8 mouse cellular contexts compared by ENCODE assay signal in genomic region chr2:131353564-131353915, GRCm38 (mm10). TPM values are rescaled to one million over a fixed set of nuclear protein-coding genes. Genes with fewer than 3 reads are reported as not detected.
DNase-seq lines count a peak whose midpoint lies in the region; ATAC-seq and TF ChIP-seq lines count a peak whose summit lies in the region.

No protein-coding gene starts in this region.

- TF ChIP-seq RAD21 in MEL (IDR thresholded peaks at IDR 0.05; ENCODE audit: low read depth, low read length): no peak

- no peak for ATAC-seq in heart, embryonic 16.5 days (replicated peaks; ENCODE audit: extremely low read depth, insufficient read depth, low FRiP score)
- no peak for ATAC-seq in hindbrain, embryonic 16.5 days

- WGBS in heart, embryonic 16.5 days: 14% methylated on average over 3 of the region's 3 CpGs
- WGBS in hindbrain, embryonic 16.5 days: 13% methylated on average over 3 of the region's 3 CpGs

- DNase-seq in heart, postnatal 36 days: no peak
- peak; percentile 81 for DNase-seq in MEL (ENCODE audit: low read depth, low spot score)
- no peak for DNase-seq in layer of hippocampus, postnatal 36 days
- DNase-seq in right cerebral cortex, postnatal 10 days (ENCODE audit: low spot score in 2 of 2): no peak
- no peak for DNase-seq in T-cell, adult 2 months (ENCODE audit: low spot score)

- no peak for TF ChIP-seq CTCF in MEL (IDR thresholded peaks at IDR 0.05 in 2 of 3, conservative IDR thresholded peaks at IDR 0.05 in 1 of 3; ENCODE audit: control insufficient read depth in 1 of 3, insufficient read depth in 1 of 3, low read depth in 2 of 3, low read length in 3 of 3, poor library complexity in 1 of 3, severe bottlenecking in 1 of 3)

- no peaks in the 10 kb centered on the region for H3K9me3 ChIP-seq in heart, embryonic 16.5 days (replicated peaks; ENCODE audit: control insufficient read depth, low read length)
- no peaks in the 10 kb centered on the region for H3K9me3 ChIP-seq in MEL (replicated peaks; ENCODE audit: insufficient read depth, low read length)
- H3K9me3 ChIP-seq in hindbrain, embryonic 16.5 days (ENCODE audit: control insufficient read depth, low read length): no peaks in the 10 kb centered on the region

- H3K79me2 ChIP-seq in MEL (ENCODE audit: control insufficient read depth, insufficient read depth, low read length, poor library complexity) (no peaks in the 10 kb centered on the region; the same call in 1 of the 2 replicates), myocyte (ENCODE audit: control insufficient read depth, insufficient read depth) (peaks cover 16% of the 10 kb centered on the region)

- TF ChIP-seq EP300 in MEL (IDR thresholded peaks at IDR 0.05; ENCODE audit: low read depth in 1 of 2, low read length in 2 of 2): peak in 1 of 2 experiments; percentile 49; a peak in 2 of 4 replicates

- no peak overlapping the region for H3ac ChIP-seq in myocyte (ENCODE audit: control insufficient read depth, insufficient read length)

- peaks cover 10% of the 10 kb centered on the region for H3K4me1 ChIP-seq in heart, embryonic 16.5 days (ENCODE audit: control insufficient read depth, insufficient read depth, low read length)
- peaks cover 3% of the 10 kb centered on the region in 2 experiments; a peak in 3 of 4 replicates for H3K4me1 ChIP-seq in MEL (ENCODE audit: control insufficient read depth in 1 of 2, insufficient read depth in 2 of 2, low read length in 2 of 2)
- H3K4me1 ChIP-seq in hindbrain, embryonic 16.5 days (ENCODE audit: control insufficient read depth, insufficient read depth, low read depth, low read length): peaks cover 6% of the 10 kb centered on the region

- peak overlapping the region; percentile 100 for H3K4me3 ChIP-seq in heart, embryonic 16.5 days (ENCODE audit: low read length)
- peak overlapping the region; percentile 68 to 95 for H3K4me3 ChIP-seq in MEL (ENCODE audit: control insufficient read depth in 1 of 2, insufficient read depth in 1 of 2, low read depth in 2 of 2, low read length in 2 of 2)
- peak overlapping the region; percentile 99 for H3K4me3 ChIP-seq in hindbrain, embryonic 16.5 days (ENCODE audit: low read length)
- peak overlapping the region; percentile 48 for H3K4me3 ChIP-seq in myocyte

- H3K27me3 ChIP-seq in heart, embryonic 16.5 days (ENCODE audit: control insufficient read depth, insufficient read depth, low read length): no peaks in the 10 kb centered on the region
- no peaks in the 10 kb centered on the region for H3K27me3 ChIP-seq in MEL (ENCODE audit: control insufficient read depth in 1 of 2, insufficient read depth in 2 of 2, low read length in 2 of 2)
- H3K27me3 ChIP-seq in hindbrain, embryonic 16.5 days (replicated peaks; ENCODE audit: control insufficient read depth, insufficient read depth, low read length): no peaks in the 10 kb centered on the region
- no peaks in the 10 kb centered on the region for H3K27me3 ChIP-seq in myocyte (ENCODE audit: control insufficient read depth, insufficient read depth, insufficient read length)

- H3K27ac ChIP-seq in heart, embryonic 16.5 days (ENCODE audit: low read length): no peak overlapping the region
- peak overlapping the region; percentile 59 for H3K27ac ChIP-seq in MEL (ENCODE audit: control insufficient read depth, low read depth, low read length)
- no peak overlapping the region for H3K27ac ChIP-seq in hindbrain, embryonic 16.5 days (ENCODE audit: low read depth, low read length)

- H3K4me2 ChIP-seq in heart, embryonic 16.5 days (ENCODE audit: low read depth, low read length): peak overlapping the region; percentile 97
- peak overlapping the region; percentile 73 for H3K4me2 ChIP-seq in hindbrain, embryonic 16.5 days (ENCODE audit: low read length)
- peak overlapping the region; percentile 90 for H3K4me2 ChIP-seq in myocyte (ENCODE audit: low read depth)

- TF ChIP-seq POLR2A in MEL (IDR thresholded peaks at IDR 0.05; ENCODE audit: control insufficient read depth in 1 of 2, insufficient read depth in 1 of 2, low read depth in 1 of 2, low read length in 2 of 2, poor library complexity in 1 of 2) (no peak), myocyte (IDR thresholded peaks at IDR 0.05; ENCODE audit: insufficient read length, low read depth) (no peak)

- intact Hi-C loops in heart, postnatal 36 days (cut with DNase I): loop anchor here (2.0 to 5.0 kb wide), 2 partner anchors 63 to 159 kb away; no protein-coding TSS in a partner anchor

- H3K36me3 ChIP-seq in heart, embryonic 16.5 days (ENCODE audit: control insufficient read depth, insufficient read depth): no peaks in the 10 kb centered on the region
- H3K36me3 ChIP-seq in MEL (ENCODE audit: control insufficient read depth in 1 of 2, insufficient read depth in 2 of 2, low read length in 2 of 2): peaks cover 0 to 2% of the 10 kb centered on the region in 2 experiments; a peak in 1 of 4 replicates
- no peaks in the 10 kb centered on the region for H3K36me3 ChIP-seq in hindbrain, embryonic 16.5 days (ENCODE audit: control insufficient read depth, insufficient read depth, low read length)
- no peaks in the 10 kb centered on the region for H3K36me3 ChIP-seq in myocyte (ENCODE audit: control insufficient read depth, insufficient read depth)

- peak overlapping the region; percentile 64 for H3K9ac ChIP-seq in heart, embryonic 16.5 days (ENCODE audit: low read length)
- H3K9ac ChIP-seq in MEL (ENCODE audit: control insufficient read depth, low read depth, low read length, poor library complexity, severe bottlenecking): peak overlapping the region; percentile 72
- peak overlapping the region; percentile 100 for H3K9ac ChIP-seq in hindbrain, embryonic 16.5 days (ENCODE audit: low read depth, low read length)

TF ChIP-seq in MEL, 35 proteins besides CTCF, POLR2A, EP300 and RAD21:
- no peak for TF ChIP-seq MXI1 (IDR thresholded peaks at IDR 0.05; ENCODE audit: low read depth, low read length)
- peak; percentile 34; the same call in 1 of the 2 replicates for TF ChIP-seq TCF12 (IDR thresholded peaks at IDR 0.05; ENCODE audit: low read depth, low read length)
- no peak for TF ChIP-seq ZNF384 (IDR thresholded peaks at IDR 0.05; ENCODE audit: low read depth, low read length)
- 0 out of 2 replicates have a peak, but pooled peaks have one; percentile 9 for TF ChIP-seq TAL1 (IDR thresholded peaks at IDR 0.05; ENCODE audit: low read length)
- TF ChIP-seq RCOR1 (IDR thresholded peaks at IDR 0.05; ENCODE audit: low read depth, low read length): peak; percentile 58; the same call in 1 of the 2 replicates
- TF ChIP-seq POLR2AphosphoS2 (IDR thresholded peaks at IDR 0.05; ENCODE audit: low read length): no peak
- TF ChIP-seq CHD2 (IDR thresholded peaks at IDR 0.05; ENCODE audit: low read length): no peak
- no peak for TF ChIP-seq ZKSCAN1 (IDR thresholded peaks at IDR 0.05; ENCODE audit: low read depth, low read length)
- TF ChIP-seq ETS1 (IDR thresholded peaks at IDR 0.05; ENCODE audit: low read depth, low read length): 0 out of 2 replicates have a peak, but pooled peaks have one; percentile 9

TF ChIP-seq in myocyte, 11 proteins besides CTCF, POLR2A, EP300 and RAD21:
- TF ChIP-seq MYOD1 (IDR thresholded peaks at IDR 0.05; ENCODE audit: control insufficient read depth in 1 of 3, insufficient read length in 2 of 3, low read depth in 2 of 3) (no peak), CEBPB (IDR thresholded peaks at IDR 0.05; ENCODE audit: insufficient read depth, poor library complexity, severe bottlenecking) (no peak), USF1 (IDR thresholded peaks at IDR 0.05; ENCODE audit: low read depth) (no peak), TCF3 (IDR thresholded peaks at IDR 0.05; ENCODE audit: insufficient read length, low read depth) (no peak), SRF (IDR thresholded peaks at IDR 0.05; ENCODE audit: control insufficient read depth, insufficient read length, low read depth) (no peak)
TF ChIP-seq in myocyte: peak in this region for 0.

RNA-seq across cellular contexts. Expression of gene Rnf24, which starts 0.8 kb away (rescaled TPM):
- polyA plus RNA-seq in heart, embryonic 16.5 days (2015; fragmentation: Nextera tagmentation; extraction: Ambion mirVana): 1.7 and 2.0 TPM in 2 replicates
- total RNA-seq in heart, postnatal 36 days (2021): 1 to 10 TPM; 2.9 to 3.2 TPM
- 0.73 and 0.78 TPM in 2 replicates for total RNA-seq in MEL (2012; rRNA removed)
- polyA plus RNA-seq in MEL (2012; ENCODE audit: insufficient read depth in 1 of 2, insufficient read length in 2 of 2, low read depth in 1 of 2, low replicate concordance in 2 of 2, missing spikeins in 1 of 2) (1 to 10 TPM in 1 of 2 experiments, not detected in 1; 2.9 TPM), myocyte (2012; fragmentation: generic; extraction: Trizol) (3.0 TPM)
- 13.5 and 17.1 TPM in 2 replicates for polyA plus RNA-seq in hindbrain, embryonic 16.5 days (2015; fragmentation: Nextera tagmentation; extraction: Ambion mirVana)
- total RNA-seq in layer of hippocampus, postnatal 36 days (2021): 10 to 100 TPM; 28.3 to 29.5 TPM

Comparison
In these comparisons a context has a peak if more than half of its experiments do, and no peak if none do; other contexts are left out.
1. H3K4me3 ChIP-seq: peak in every context shown above with its lines; median percentile 100 in heart, embryonic 16.5 days; 99 in hindbrain, embryonic 16.5 days; 82 in MEL; 48 in myocyte.